Mouse (Mus musculus) Muller cell, postnatal 12 days (primary cell): ENCODE results near the gene Sfxn5.
A peak's percentile ranks its signal among the peaks of the same experiment; 100 is the strongest.

ENCODE experiments used
- DNase-seq: peaks from one replicate; pipeline ENCODE4 v3.0.0-alpha.2; 2015; ENCODE audit errors: inconsistent ontology term

The Sfxn5 gene

GRCm38 (mm10) chr6:85288193-85288857 lies 44.9 kb downstream of the Sfxn5 start:
- DNase-seq, result no peak

GRCm38 (mm10) chr6:85286283-85287047 lies 46.8 kb downstream of the Sfxn5 start:
- DNase-seq, result no peak

- DNase-seq, result no peak
Observed at GRCm38 (mm10) chr6:85280871-85281270, 52.4 kb downstream of the Sfxn5 start.

GRCm38 (mm10) chr6:85276571-85276970 lies 56.7 kb downstream of the Sfxn5 start:
- no peak for DNase-seq

GRCm38 (mm10) chr6:85272436-85272835 lies 60.8 kb downstream of the Sfxn5 start:
- DNase-seq, result no peak

GRCm38 (mm10) chr6:85266060-85266459 lies 67.2 kb downstream of the Sfxn5 start:
- DNase-seq, result no peak

- DNase-seq, result peak; percentile 86
Observed at GRCm38 (mm10) chr6:85264982-85265518, 68.2 kb downstream of the Sfxn5 start.

GRCm38 (mm10) chr6:85262865-85263515 lies 70.2 kb downstream of the Sfxn5 start:
- no peak for DNase-seq

GRCm38 (mm10) chr6:85259094-85259630 lies 74.1 kb downstream of the Sfxn5 start:
- no peak for DNase-seq

GRCm38 (mm10) chr6:85255578-85255977 lies 77.6 kb downstream of the Sfxn5 start:
- DNase-seq, result no peak

- no peak for DNase-seq
Observed at GRCm38 (mm10) chr6:85253994-85254541, 79.2 kb downstream of the Sfxn5 start.

GRCm38 (mm10) chr6:85253275-85253674 lies 79.9 kb downstream of the Sfxn5 start:
- DNase-seq, result no peak

GRCm38 (mm10) chr6:85252251-85253058 lies 80.8 kb downstream of the Sfxn5 start:
- no peak for DNase-seq

GRCm38 (mm10) chr6:85250811-85251241 lies 82.4 kb downstream of the Sfxn5 start:
- DNase-seq, result no peak

GRCm38 (mm10) chr6:85249821-85250220 lies 83.4 kb downstream of the Sfxn5 start:
- no peak for DNase-seq

GRCm38 (mm10) chr6:85239044-85239489 lies 94.2 kb downstream of the Sfxn5 start:
- peak; percentile 63 for DNase-seq

GRCm38 (mm10) chr6:85237595-85238337 lies 95.5 kb downstream of the Sfxn5 start:
- DNase-seq, result no peak

GRCm38 (mm10) chr6:85237001-85237400 lies 96.2 kb downstream of the Sfxn5 start:
- no peak for DNase-seq

GRCm38 (mm10) chr6:85234796-85235195 lies 98.4 kb downstream of the Sfxn5 start:
- no peak for DNase-seq
